Mouse (Mus musculus): ENCODE results near the gene Bmper. TPM values are rescaled to one million over a fixed set of nuclear protein-coding genes. Genes with fewer than 3 reads are reported as not detected.
A peak's percentile ranks its signal among the peaks of the same experiment; 100 is the strongest.

Bmper gene
- 12.3 and 12.4 TPM in 2 replicates for polyA plus RNA-seq (2016; fragmentation: Nextera tagmentation; extraction: Ambion mirVana)

DNA sequence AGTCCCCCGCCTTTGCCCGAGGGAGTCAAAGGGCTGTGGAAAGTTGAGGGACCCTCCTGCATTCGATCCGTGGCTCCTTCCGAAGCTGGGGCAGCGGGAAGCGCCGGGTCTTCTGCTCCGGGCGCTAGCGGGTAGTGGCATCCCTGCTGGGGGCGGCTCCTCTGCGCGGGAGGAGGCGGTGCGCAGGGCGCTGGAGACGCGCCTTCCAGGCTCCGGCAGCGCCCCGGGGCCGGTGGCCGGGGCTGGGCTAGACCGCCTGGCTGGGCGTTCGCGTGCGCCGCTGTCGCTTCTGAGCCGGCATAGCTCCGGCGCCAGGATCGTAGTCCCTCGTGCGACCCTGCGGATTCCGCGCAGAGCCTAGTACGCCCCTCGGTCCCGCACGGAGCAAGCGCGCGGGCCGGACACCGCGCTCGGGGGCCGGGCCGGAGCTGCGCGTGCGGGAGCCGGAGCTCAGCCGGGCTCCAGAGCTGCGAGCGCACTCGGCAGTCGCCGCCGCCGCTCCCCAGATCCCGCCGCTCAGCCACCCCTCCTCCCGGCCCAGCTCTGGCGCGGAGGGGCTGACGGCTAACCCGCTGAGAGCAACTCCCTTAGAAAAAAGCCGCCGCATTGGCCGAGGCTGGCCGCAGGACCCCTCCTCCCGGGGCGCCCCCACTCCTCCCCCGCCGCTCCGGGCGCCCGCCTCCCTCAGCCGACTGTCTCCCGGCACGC lies at the start of gene Bmper:
Gene Bmper, plus strand, starts transcription at position 236 of the 708 bp plus-strand sequence.
- Histone ChIP-seq H3K9ac (peak within 1 kb of the TSS; percentile 82), H3K9me3 (replicated peaks) (no peaks in the 10 kb centered on the region), H3K4me1 (replicated peaks) (peaks cover 13% of the 10 kb centered on the region; the same call in 1 of the 2 replicates), H3K27me3 (replicated peaks) (peaks cover 19% of the 10 kb centered on the region; the same call in 1 of the 2 replicates), H3K36me3 (no peaks in the 10 kb centered on the region), H3K4me2 (peak within 1 kb of the TSS; percentile 98), H3K27ac (ENCODE audit: poor library complexity, severe bottlenecking) (peak within 1 kb of the TSS; percentile 87), H3K4me3 (peak within 1 kb of the TSS; percentile 81)
- ATAC-seq (ENCODE audit: insufficient number of reproducible peaks, low FRiP score): peak; percentile 85
- 0% methylated on average over 84 of the region's 86 CpGs for WGBS

DNA sequence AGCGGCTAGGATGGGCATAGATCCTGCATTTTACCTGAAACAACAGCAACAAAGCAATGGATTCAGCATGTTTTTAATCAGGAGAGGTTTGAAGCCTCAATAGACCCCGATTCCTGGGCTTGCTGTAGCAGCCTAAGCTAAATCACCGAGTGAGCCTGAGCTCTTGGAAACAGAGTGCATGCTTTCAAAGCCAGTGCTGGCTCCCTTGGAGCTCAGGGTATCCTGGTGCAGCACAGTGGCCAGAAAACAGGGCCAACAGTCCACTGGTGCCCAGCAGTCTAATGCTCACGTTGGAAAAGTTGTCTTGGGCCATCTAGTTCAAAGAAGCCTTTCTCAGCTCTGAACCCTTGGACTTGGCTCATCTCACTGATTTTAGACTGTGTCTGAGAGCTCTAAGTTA lies 45.4 kb upstream of the Bmper start:
- no peak for ATAC-seq (ENCODE audit: insufficient number of reproducible peaks, low FRiP score)

DNA sequence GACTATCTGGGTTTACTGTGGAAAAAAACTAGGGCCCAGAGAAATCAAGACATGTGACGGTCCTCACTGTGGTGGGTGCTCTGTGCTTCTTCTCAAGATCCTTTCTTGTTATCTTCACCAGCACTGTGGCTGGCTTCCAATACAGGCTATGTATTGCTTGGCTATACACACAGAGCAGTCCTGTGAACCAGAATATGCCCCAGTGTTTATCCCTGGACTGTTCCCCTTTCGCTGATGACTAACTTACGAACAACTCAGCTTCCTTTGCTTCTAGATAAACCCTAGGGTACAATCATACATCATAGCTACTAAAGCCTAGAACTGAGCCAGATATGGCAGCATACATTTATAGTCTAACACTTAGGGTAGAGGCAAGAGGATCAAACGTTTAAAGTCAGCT lies 35.7 kb upstream of the Bmper start:
- Histone ChIP-seq H3K9me3 (replicated peaks) (peaks cover 3% of the 10 kb centered on the region; the same call in 1 of the 2 replicates), H3K4me1 (replicated peaks) (peaks cover 3% of the 10 kb centered on the region), H3K36me3 (no peaks in the 10 kb centered on the region), H3K9ac (no peak overlapping the region), H3K27me3 (replicated peaks) (no peaks in the 10 kb centered on the region), H3K27ac (ENCODE audit: poor library complexity, severe bottlenecking) (no peak overlapping the region), H3K4me3 (no peak overlapping the region), H3K4me2 (no peak overlapping the region)
- WGBS: 45% methylated on average over 4 of the region's 4 CpGs
- ATAC-seq (ENCODE audit: insufficient number of reproducible peaks, low FRiP score): no peak

More for the DNA sequence above, 45.4 kb upstream of the Bmper start:
- 78% methylated on average over 4 of the region's 4 CpGs for WGBS
- H3K36me3 ChIP-seq: no peaks in the 10 kb centered on the region
- H3K27me3 ChIP-seq (replicated peaks): no peaks in the 10 kb centered on the region
- H3K4me2 ChIP-seq: no peak overlapping the region
- no peak overlapping the region for H3K27ac ChIP-seq (ENCODE audit: poor library complexity, severe bottlenecking)
- no peak overlapping the region for H3K9ac ChIP-seq
- H3K9me3 ChIP-seq (replicated peaks): no peaks in the 10 kb centered on the region
- H3K4me1 ChIP-seq (replicated peaks): no peaks in the 10 kb centered on the region
- H3K4me3 ChIP-seq: no peak overlapping the region

DNA sequence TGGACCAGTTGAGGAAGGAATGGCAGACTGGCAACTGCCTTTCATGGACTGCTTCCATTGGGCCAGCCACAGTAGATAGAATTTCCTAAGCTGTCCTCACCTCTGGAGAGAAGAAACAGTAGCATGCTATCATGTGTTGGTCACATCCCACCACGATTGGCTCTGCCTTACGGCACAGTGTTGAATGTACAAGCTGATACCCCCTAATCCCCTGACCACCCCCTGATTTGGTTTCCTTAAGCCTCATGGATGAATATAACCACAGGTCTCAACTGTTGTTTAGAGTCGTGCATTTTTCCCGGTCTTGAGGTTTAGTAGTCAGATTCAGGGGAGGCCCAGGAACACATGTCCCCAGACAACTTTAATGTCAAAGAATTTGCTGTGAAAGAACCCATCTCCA lies 34.7 kb upstream of the Bmper start:
- H3K4me1 ChIP-seq (replicated peaks): peaks cover 3% of the 10 kb centered on the region
- WGBS: 43% methylated on average over 4 of the region's 4 CpGs
- H3K9ac ChIP-seq: no peak overlapping the region
- peaks cover 3% of the 10 kb centered on the region; the same call in 1 of the 2 replicates for H3K9me3 ChIP-seq (replicated peaks)
- H3K4me2 ChIP-seq: no peak overlapping the region
- no peaks in the 10 kb centered on the region for H3K27me3 ChIP-seq (replicated peaks)
- no peak for ATAC-seq (ENCODE audit: insufficient number of reproducible peaks, low FRiP score)
- no peak overlapping the region for H3K27ac ChIP-seq (ENCODE audit: poor library complexity, severe bottlenecking)
- H3K36me3 ChIP-seq: no peaks in the 10 kb centered on the region
- H3K4me3 ChIP-seq: no peak overlapping the region

DNA sequence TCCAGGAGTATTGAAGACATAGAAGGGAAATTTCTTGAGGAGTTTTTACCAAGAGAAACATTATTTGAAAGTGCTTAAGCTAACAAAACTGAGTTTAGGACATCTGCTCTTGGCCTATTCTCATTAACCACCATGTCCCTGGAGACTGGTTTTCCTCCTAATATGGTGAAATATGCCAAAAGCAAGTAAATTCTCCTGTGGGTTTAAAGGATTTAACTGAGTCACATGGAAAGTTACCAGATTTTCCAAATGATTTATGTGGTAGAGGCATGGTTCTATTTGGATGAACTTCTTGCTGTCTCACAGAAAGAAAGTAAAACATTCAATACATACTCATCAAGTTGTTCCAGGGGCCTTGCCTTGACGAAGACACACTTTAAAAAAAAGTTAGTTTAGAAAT lies 31.9 kb upstream of the Bmper start:
- WGBS: 61% methylated on average over 1 of the region's 1 CpGs
- no peaks in the 10 kb centered on the region for H3K36me3 ChIP-seq
- no peaks in the 10 kb centered on the region for H3K27me3 ChIP-seq (replicated peaks)
- no peaks in the 10 kb centered on the region for H3K9me3 ChIP-seq (replicated peaks)
- H3K4me1 ChIP-seq (replicated peaks): peaks cover 3% of the 10 kb centered on the region
- no peak overlapping the region for H3K4me2 ChIP-seq
- no peak overlapping the region for H3K4me3 ChIP-seq
- ATAC-seq (ENCODE audit: insufficient number of reproducible peaks, low FRiP score): no peak
- H3K27ac ChIP-seq (ENCODE audit: poor library complexity, severe bottlenecking): no peak overlapping the region
- no peak overlapping the region for H3K9ac ChIP-seq

DNA sequence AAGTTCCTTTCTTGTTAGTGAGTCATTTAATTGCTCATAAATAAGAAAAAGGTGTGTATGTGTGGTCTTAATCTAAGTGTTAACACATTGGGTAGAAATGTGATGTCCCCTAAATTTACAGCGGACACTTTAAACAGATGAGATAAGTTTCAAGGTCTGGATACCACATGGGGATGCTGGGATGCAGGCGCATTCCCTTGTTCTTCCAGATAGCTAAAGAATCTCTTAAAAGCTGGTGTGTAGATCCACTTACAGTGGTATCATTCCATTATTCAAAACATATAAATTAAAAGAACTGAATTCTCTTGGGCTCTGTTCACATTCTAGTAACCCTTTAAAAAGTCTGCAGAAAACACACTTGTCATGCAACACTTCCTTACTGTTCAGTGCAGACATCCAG lies 31.4 kb upstream of the Bmper start:
- no peak for ATAC-seq (ENCODE audit: insufficient number of reproducible peaks, low FRiP score)
- H3K27me3 ChIP-seq (replicated peaks): no peaks in the 10 kb centered on the region
- H3K4me3 ChIP-seq: no peak overlapping the region
- no peak overlapping the region for H3K4me2 ChIP-seq
- H3K9ac ChIP-seq: no peak overlapping the region
- no peaks in the 10 kb centered on the region for H3K36me3 ChIP-seq
- WGBS: 38% methylated on average over 2 of the region's 2 CpGs
- H3K27ac ChIP-seq (ENCODE audit: poor library complexity, severe bottlenecking): no peak overlapping the region
- peaks cover 3% of the 10 kb centered on the region for H3K4me1 ChIP-seq (replicated peaks)
- no peaks in the 10 kb centered on the region for H3K9me3 ChIP-seq (replicated peaks)

DNA sequence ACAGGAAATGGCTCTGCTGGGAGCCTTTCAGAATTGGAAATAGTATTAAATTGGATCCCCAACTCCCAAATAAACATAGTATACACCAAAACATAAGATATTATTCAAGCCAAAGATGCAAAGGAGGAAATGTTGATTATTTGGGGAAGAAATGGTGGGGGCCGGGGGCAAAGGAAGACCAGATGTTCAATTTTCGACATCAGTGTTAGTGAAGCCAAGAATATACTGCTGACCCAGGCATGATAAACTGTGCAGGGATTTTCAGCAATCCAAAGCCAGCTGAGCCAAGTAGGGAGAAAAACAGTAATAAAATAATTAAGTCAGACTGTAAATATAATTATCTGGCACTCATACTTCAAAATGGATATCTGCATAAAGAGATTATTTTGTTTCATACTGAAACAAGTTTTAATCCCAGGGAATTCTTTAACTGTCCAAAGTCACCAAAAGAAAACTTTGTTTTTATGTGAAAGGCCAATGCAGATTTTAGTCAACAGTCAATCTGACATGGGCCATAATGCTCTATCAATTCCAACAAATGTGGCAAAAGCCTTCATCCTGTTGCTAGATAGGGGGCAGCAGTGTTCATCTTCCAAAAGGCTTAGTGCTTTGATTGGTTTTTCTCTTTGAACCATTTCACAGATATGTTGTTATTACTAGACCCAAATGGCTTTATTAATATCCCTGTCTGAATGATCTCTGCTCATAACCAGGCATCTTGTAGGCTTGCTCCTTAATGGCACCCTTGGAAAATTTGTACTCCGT lies 30.1 kb upstream of the Bmper start:
- no peak overlapping the region for H3K9ac ChIP-seq
- no peaks in the 10 kb centered on the region; the same call in 1 of the 2 replicates for H3K4me1 ChIP-seq (replicated peaks)
- H3K27ac ChIP-seq (ENCODE audit: poor library complexity, severe bottlenecking): no peak overlapping the region
- no peak overlapping the region for H3K4me3 ChIP-seq
- no peak overlapping the region for H3K4me2 ChIP-seq
- H3K9me3 ChIP-seq (replicated peaks): no peaks in the 10 kb centered on the region
- 80% methylated on average over 3 of the region's 3 CpGs for WGBS
- ATAC-seq (ENCODE audit: insufficient number of reproducible peaks, low FRiP score): no peak
- no peaks in the 10 kb centered on the region for H3K27me3 ChIP-seq (replicated peaks)
- H3K36me3 ChIP-seq: no peaks in the 10 kb centered on the region

DNA sequence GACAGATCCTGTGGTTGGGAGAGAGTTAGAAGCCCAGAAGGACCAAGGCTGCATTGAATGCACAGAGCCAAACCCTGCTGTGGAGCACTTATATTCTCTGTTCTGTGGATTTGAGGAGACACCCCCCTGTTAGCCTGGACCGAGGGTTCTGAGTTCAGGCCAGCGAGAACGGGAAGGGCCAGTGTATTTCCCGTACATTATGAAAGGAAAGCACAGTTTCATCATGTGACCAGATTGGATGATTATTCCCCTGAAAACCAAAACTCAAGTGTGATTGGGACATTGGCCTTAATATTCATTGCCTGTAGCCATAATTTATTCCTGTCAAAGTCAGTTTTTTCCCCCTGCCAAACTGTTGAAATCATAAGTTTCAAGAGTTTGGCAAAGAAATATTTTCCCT lies 23.9 kb upstream of the Bmper start:
- Histone ChIP-seq H3K9me3 (replicated peaks) (no peaks in the 10 kb centered on the region), H3K4me1 (replicated peaks) (no peaks in the 10 kb centered on the region; the same call in 1 of the 2 replicates), H3K27ac (ENCODE audit: poor library complexity, severe bottlenecking) (no peak overlapping the region), H3K27me3 (replicated peaks) (no peaks in the 10 kb centered on the region), H3K9ac (no peak overlapping the region), H3K4me3 (no peak overlapping the region), H3K4me2 (no peak overlapping the region), H3K36me3 (no peaks in the 10 kb centered on the region)
- no peak for ATAC-seq (ENCODE audit: insufficient number of reproducible peaks, low FRiP score)
- 84% methylated on average over 4 of the region's 4 CpGs for WGBS

DNA sequence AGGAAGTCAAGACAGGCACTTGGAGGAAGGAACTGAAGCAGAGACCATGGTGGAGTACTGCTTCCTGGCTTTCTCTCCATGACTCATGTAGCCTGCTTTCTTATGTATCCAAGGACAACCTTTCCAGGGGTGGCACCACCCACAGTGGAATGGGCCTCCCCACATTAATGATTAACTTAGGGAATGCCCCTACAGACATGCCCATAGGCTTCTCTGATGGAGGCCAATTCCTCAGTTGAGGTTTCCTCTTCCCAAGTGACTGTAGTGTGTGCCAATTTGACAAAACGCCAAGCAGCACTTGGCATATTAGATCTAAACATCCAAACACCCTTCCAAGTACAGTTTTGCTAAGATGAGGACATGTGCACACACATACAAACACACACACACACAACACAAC lies 23.0 kb upstream of the Bmper start:
- H3K4me3 ChIP-seq: no peak overlapping the region
- H3K27ac ChIP-seq (ENCODE audit: poor library complexity, severe bottlenecking): no peak overlapping the region
- H3K9me3 ChIP-seq (replicated peaks): no peaks in the 10 kb centered on the region
- no peaks in the 10 kb centered on the region for H3K27me3 ChIP-seq (replicated peaks)
- no peak for ATAC-seq (ENCODE audit: insufficient number of reproducible peaks, low FRiP score)
- H3K4me1 ChIP-seq (replicated peaks): peaks cover 8% of the 10 kb centered on the region
- WGBS: 92% methylated on average over 1 of the region's 1 CpGs
- no peak overlapping the region for H3K9ac ChIP-seq
- no peaks in the 10 kb centered on the region for H3K36me3 ChIP-seq
- no peak overlapping the region for H3K4me2 ChIP-seq

DNA sequence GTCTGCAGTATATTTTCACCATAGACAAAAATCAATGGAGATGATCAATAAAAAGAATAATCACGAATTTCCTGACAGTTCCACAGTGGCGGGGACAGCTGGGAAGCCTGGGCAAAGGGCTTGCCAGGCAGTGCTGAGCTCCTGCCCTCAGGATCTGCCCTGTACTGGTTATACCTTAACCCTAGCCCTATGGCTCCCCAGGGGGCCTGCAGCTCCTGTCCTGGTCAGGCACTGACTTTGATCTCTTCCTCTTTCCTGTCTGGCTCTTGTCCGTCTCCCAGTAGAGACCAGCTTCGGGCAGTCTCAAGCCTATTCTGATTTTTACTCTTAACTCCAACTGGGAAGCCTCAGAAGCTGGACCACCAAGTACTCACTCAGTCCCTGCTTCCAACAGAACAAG lies 22.0 kb upstream of the Bmper start:
- Histone ChIP-seq H3K27me3 (replicated peaks) (no peaks in the 10 kb centered on the region), H3K4me1 (replicated peaks) (peaks cover 15% of the 10 kb centered on the region), H3K27ac (ENCODE audit: poor library complexity, severe bottlenecking) (no peak overlapping the region), H3K4me3 (no peak overlapping the region), H3K9ac (no peak overlapping the region), H3K4me2 (no peak overlapping the region), H3K9me3 (replicated peaks) (no peaks in the 10 kb centered on the region), H3K36me3 (no peaks in the 10 kb centered on the region)
- 67% methylated on average over 4 of the region's 4 CpGs for WGBS
- ATAC-seq (ENCODE audit: insufficient number of reproducible peaks, low FRiP score): no peak

DNA sequence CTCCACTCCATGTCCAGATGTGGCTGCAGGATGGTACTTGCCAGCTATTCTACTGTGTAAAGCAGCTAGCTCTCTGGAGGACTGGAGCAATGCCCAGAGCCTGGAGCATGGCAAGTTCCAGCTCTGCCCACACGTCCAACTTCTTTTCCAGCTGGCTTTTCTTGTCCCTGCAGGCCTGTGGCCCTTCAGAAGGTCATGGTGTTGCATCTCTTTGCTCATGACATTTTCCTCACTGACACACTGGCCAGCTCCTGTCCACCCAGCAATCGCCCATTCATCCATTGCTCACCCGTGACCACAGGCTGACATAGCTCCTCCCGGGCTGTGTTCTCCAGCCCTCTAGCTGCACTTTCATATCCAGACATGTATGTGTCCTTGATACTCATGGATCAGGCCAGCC lies 20.4 kb upstream of the Bmper start:
- H3K9me3 ChIP-seq (replicated peaks): no peaks in the 10 kb centered on the region
- no peaks in the 10 kb centered on the region for H3K36me3 ChIP-seq
- H3K4me3 ChIP-seq: no peak overlapping the region
- ATAC-seq (ENCODE audit: insufficient number of reproducible peaks, low FRiP score): no peak
- H3K9ac ChIP-seq: no peak overlapping the region
- H3K27ac ChIP-seq (ENCODE audit: poor library complexity, severe bottlenecking): no peak overlapping the region
- no peak overlapping the region for H3K4me2 ChIP-seq
- no peaks in the 10 kb centered on the region for H3K27me3 ChIP-seq (replicated peaks)
- H3K4me1 ChIP-seq (replicated peaks): peaks cover 15% of the 10 kb centered on the region
- 76% methylated on average over 4 of the region's 4 CpGs for WGBS

Measured in heart, embryonic 12.5 days (tissue).